Mouse (Mus musculus) adrenal gland, postnatal 25 days (tissue): ENCODE measurements around the gene Dus3l. TPM values are rescaled to one million over a fixed set of nuclear protein-coding genes. Genes with fewer than 3 reads are reported as not detected.

Experiments used
- DNase-seq: peaks from one replicate; pipeline ENCODE4 v3.0.0; 2021; ENCODE audit warnings: mixed read lengths
- total RNA-seq: library from RNA; stranded (reverse); gene quantifications from 2 replicates; pipeline ENCODE4 v1.2.3, GENCODE M21; 2021

Dus3l gene
- total RNA-seq, 1 experiment from 2014 or later = 41.9 TPM

DNA sequence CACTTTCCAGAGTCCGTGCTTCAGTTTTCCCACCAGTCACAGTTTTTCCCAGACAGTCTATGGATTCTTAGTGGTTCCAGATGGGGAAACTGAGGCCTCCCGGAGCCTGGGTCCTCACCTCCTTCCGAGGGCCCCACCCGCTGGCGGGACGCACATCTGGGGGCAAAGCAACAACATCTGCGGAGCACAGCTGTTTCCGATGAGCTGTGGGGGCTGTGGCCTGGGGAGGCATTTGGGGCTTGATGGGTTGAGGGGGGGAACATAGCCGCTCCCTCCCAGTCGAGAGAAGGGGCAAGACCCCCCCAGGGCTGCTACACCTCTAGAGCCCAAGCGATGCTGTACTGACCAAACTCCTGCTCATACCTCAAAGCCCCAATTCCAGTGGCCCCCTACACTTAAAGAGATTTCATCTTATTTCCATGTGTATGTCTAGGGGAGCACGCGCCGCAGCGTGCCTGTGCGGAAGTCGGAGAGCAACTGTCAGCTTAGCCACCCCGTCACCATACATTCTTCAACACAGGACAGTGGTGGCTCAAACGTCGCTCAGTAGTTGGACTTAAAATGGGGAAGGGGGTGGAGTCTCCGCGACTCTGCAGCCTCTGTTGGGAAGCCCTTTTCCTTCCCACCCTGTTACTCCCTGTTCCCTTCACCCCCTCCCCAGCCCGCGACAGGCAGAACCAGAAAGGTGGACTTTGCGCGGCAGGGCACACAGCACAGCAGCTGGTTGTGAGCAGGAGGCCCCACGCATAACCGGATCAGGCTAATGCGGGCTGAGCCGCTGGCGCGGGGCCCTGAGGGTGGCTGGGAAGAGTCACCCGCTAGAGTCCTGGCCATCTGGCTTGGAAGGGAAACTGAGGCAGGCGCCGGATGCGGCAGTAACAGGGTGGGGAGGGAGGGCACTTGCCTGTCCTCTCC, 10.0 kb upstream of the Dus3l start:
- no peak for DNase-seq

DNA sequence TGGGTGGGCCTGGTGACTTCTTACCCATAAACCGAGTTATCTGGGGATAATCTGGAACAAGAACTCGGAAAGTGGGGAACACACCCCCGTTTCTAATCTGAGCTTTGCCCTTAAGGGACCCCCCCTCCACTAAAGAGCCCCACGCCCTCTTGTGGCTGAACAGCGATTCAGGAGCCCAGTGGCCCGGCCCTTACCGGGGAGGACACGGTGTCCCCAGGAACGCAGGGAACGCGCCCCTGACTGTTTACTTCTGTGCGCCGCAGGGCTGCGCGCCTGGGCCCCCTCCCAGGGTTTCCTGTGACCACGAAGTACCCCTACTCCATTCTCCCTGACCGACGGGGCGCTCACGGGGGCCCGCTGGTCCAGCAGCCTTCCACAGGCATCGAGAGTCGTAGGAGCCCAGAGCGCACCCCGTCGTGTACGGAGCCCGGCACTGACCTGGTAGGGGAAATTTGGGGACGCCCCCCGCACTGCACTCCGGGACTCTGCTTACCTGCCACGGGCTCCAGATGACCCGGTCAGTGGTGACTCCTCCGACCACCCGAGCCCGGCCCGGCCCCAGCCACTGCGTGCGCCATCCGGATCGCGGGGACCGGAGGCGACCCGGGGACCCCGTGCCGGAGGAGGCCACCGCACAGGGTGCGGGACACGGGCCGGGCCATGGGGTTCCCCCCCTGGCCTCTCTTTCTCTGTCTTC, 7.7 kb upstream of the Dus3l start:
- peak; percentile 53 for DNase-seq

DNA sequence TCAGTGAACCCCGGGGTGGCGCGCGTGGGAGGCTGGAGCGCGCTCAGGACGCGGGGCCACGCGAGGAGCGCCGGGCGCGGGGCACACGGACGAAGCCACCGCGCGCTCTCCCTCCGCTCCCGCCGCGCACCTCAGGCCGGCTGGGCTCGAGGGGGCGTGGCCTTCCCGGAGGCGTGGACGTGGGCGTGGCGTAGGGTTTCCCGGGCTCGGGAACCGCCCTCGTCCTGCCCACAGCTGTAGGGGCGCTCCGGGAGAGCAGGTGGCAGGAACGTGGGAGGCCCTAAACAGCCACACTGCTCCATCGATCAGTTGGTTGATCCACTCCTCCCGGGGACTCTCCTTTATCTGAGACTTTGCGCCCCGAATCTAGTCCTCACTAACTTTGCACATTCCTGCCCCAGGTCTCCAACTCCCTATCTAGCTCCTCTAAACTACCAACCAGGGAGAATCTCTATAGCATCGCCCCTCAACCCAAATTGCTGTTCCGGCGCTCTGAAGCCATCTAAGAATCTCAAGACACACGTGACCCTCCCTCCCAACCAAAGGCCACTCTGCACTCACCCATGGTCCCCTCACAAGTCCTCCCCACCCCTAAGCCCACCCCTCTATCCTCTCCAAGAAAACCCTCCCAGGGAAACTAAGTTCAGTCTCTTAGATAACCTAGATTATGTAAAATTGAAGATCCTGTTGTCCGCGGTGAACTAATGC, 7.0 kb upstream of the Dus3l start, which contains the start of gene Nrtn:
Nrtn (minus strand) TSS at position 115 of the 708 bp plus-strand sequence.
- DNase-seq = peak; percentile 94

DNA sequence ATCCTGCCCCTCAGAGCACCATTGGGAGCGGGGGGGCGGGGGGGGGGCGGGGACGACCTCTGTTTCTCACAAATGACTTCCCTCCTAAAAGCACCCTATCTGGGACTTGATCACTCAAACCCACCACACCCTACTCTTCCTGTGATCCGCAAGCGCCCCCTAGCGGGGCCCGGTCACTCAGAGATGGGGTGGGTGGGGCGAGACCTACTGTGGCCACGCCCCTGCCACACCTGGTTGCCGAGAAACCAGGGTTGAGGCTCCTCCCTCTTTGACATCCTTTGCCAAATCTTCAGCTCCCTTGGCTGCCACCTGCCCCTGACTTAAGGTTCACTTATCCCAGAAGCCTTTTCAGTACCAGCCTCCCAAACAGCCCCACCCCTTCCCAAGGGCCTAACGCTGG, 6.4 kb upstream of the Dus3l start:
- peak; percentile 71 for DNase-seq

DNA sequence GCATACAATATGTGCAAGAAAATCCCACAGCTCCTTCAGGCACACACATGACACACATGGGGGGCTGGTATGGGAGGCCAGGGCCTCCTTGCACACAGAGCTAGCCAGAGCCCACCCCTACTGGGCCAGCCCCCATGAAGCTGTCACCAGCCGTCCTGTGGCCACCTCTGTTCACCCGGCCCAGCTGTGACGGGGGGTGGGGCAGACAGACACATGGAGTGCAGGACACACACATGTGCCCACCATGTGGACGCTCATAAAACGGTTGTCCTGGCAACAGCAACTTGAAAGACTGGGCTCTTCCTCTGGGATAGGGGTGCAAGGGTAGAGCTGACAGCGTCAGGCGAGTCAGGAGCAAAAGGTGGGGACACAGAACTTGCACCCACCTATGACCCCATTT, 5.3 kb upstream of the Dus3l start:
- no peak for DNase-seq

DNA sequence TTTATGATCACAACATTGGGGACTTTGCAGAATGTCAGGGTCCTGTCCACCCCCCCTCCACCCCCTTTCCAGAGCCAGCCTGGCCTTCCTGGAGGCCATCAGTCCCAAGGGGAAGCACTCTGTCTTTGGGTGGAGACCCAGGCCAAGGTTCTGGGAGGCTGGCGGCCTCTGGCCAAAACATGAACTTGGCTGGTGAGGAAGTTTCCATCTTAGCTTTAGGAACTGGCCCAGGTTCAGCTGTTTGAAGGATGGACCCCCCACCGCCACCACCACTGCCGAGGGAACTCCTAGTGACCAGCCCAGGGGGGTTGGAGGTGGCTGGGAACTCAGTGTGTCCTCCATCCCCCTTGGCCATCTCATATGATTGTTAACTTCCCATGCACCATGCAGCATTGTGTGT, 3.5 kb upstream of the Dus3l start:
- DNase-seq = no peak

DNA sequence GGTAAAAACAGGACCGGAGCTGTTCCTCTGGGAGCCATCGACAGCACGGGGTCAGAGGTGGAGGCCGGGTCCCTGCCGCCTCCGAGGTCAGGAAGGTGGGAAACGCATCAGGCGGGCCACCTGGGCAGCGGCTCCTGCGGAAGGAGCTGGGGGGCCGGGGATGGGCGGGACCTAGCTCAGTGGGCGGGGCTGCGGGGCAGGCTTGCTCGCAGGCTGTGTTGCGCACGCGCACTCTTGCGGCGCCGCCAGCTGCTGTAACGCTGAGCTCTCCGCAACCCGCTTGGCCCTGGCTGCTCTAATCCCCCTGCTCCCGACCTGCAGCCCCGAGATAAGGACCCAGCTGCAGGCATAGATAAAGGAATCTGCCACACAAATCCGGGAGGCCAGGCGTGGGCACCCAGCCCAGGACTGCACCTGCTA, 2.6 kb upstream of the Dus3l start:
- DNase-seq = peak; percentile 93

DNA sequence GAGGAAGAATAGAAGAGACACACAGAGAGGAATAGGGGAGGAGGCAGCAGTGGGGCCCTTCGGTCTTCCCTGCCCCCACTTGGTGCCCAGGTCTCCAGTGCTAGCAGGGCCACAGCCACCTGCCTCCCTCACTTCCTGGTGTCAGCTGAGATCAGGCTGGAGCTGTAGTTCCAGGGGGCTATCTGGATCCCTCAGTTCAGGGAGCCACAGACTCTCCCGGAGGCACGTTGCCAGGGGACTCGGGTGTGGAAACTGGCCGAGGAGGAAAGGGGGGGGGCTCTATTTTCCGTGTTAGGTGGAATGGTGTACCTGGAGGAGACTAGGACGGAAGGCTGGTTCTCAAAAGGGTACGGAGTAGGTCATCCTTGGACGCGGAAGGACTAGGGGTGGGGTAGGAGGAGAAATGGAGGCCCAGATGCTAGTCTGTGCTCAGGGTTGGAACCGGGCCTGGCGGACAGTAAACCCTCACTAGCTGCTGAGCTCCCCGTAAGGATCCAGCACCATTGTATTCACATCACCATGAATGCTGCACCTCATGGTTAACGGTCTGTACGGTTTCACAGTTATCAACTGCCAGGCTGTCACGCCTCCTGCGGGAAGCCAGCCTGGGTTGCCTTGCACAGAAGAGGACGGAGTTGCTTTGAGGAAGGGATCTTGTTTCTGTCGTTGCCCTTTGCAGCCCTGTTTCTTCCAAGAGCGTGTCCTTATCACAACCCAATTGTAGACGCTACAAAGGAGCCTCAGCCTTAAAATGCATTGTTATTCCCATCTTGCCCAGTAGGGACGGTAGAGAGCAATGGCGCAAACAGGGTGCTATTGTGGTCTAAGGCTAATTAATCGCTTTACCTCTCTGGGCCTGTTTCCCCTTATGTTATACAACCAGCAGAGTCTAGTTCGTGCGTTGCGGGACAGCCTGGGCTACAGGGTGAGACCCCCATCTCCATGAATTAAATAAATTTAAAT, 1.5 kb upstream of the Dus3l start:
- DNase-seq = no peak

DNA sequence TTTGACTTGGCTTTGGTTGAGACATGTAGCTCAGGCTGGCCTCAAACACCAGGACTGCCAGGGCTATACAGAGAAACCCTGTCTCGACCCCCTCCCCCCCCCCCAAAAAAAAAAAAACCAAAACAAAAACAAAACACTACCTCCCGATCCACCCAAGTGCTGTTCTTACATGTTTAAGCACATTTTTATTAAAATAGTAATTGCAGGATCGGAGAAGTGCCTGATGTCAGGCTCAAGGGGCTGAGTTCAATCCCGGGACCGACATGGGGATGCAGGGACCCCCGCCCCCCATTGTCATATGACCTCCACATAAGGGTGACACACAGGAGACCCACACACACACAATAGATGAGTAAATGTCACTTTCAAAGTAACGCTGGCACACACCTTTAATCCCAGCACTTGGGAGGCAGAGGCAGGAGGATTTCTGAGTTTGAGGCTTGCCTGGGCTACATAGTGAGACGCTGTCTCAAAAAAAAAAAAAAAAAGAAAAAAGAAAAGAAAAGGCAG, 761 bp upstream of the Dus3l start:
- no peak for DNase-seq

DNA sequence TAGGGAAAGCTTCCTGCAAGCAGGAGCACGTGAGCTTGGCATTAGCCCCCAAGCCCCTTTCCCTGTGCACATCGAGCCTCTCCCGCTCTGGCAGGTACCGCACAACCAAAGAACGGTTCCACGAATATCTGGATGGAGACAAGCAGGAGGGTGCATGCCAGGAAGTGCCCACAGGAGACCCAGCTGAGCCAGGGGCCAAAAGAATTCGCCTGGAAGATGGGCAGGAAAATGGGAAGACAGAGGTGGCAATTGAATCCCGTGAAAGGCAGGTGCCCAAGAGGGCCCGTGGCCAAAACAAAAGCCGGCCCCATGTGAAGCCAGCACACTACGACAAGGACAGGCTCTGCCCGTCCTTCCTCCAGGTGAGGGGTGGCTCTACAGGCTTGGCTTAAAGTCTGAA, 874 bp downstream of the Dus3l start:
- DNase-seq = no peak

DNA sequence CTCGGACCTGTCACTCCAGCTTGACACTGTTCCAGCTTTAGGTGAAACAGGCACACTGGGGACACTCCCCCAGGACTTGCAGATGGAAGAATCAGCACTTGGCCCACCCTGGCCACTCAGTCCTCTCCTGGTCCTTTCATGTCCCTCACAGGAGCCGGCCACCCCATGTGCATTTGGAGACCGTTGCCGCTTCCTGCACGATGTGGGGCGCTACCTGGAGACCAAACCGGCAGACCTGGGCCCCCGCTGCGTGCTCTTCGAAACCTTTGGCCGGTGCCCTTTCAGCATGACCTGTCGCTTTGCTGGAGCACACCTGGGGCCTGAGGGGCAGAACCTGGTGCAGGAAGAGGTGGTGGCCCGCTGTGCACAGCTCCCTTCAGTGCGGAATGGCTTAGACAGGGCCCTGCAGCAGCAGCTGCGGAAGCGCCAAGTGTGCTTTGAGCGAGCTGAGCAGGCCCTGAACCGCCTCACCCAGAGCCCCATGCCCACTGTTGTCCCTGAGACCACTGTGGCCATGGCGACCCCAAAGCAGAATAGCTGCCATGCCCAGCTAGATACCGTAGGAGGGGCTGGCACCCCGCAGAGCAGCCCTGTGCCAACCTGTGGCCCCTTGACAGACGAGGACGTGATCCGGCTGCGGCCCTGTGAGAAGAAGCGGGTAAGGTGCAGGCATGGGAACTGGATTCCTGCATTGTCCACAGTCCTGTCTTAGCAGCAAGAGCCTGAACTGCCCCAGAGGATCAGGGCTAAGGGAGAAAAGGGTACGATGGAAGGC, 2.3 kb downstream of the Dus3l start:
- no peak for DNase-seq

DNA sequence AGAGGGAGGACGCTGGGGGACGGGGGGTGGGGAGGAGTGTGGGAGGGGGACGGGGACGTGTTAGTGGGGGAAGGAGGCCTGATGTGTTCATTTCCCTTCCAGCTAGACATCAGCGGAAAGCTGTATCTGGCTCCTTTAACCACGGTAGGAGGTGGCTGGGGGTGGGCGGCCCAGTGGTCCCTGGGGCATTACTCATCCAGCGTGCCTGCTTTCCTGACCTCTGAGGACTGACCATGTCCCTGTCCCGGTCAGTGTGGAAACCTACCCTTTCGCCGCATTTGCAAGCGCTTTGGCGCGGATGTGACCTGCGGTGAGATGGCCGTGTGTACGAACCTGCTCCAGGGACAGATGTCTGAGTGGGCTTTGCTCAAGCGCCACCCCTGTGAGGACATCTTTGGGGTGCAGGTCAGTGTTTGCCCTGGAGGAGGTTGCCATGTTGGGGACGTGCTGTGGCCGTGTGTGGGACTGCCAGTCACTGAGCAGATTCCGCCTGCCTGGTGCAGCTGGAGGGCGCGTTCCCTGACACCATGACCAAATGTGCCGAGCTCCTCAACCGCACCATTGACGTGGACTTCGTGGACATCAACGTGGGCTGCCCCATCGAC, 3.1 kb downstream of the Dus3l start:
- no peak for DNase-seq

DNA sequence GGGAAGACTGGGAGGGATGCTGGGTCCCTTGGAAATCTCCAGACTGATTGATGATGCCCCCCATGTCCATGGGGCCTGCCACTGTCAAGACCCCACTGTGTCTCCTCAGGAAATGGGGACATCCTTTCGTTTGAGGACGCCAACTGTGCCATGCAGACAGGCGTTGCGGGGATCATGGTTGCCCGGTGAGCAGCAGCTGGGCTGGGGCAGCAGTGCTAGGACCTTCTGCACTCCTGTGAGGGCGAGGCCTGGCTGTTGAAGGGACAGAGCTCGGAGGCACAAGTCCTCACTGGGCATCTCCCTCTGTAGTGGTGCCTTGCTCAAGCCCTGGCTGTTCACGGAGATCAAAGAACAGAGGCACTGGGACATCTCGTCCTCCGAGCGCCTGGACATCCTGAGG, 4.4 kb downstream of the Dus3l start:
- no peak for DNase-seq

DNA sequence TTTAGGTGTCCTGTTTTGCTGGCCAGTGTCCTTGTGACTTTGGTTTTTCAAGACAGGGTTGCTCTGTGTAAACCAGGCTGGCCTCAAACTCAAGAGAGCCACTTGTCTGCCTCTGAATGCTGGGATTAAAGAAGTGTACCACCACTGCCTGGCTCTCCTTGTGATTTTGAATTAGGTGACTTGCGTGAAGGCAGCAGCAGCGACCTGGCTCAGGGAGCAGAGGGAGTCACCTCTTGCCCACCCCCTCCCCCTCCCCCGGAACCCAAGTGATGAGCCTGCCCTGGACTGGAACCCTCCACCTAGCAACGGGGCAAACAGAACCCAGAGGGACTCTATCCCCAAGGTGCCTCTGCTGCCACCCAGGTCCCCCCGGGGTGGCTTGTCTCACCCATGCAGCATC, 5.4 kb downstream of the Dus3l start, which contains the start of gene Prr22:
Prr22 (plus strand) TSS at position 301 of the 400 bp plus-strand sequence.
- no peak for DNase-seq

DNA sequence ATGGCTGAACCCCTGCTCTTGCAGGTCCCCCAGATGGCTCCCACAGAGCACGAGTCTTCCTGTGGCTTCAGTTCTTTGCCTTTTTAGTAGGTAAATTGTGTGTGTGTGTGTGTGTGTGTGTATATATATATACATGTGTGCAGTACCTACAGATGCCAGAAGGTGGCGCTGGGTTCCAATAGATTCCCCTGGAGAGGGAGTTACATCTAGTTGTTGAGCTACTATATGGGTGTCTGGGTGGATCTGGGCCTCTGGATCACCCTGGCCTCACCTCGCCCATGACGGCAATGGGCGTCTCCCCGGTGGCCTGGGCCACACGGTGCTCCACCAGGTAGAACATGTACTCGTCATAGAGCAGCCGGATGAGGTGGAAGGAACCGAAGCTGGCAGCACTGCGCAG, 13.0 kb downstream of the Dus3l start:
- no peak for DNase-seq

DNA sequence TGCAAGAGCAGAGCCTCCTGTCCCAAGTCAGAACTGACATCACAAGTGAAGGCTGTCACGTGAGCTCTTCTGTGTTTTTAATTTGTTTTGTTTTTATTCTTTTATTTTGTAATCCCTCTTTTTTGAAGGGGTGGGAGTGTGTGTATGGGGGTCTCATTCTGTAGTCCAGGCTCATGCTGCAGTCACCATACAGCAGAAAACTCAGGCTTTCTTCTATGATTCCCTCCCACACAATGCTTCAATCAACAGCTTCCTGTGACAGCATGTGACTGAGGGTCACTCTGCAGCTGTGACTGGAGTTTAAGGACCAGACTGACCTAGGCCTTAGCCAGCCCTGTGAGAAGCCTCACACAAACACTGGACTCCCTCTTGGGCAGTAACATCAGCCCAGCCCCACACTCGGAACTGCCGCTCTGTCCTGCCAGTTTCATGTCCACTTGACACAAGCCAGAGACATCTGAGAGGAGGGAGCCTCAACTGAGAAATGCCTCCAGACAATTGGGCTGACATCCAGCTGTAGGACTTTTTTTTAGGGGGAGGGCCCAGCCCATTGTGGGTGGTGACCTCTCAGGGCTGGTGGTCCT, 14.3 kb downstream of the Dus3l start:
- DNase-seq = no peak

DNA sequence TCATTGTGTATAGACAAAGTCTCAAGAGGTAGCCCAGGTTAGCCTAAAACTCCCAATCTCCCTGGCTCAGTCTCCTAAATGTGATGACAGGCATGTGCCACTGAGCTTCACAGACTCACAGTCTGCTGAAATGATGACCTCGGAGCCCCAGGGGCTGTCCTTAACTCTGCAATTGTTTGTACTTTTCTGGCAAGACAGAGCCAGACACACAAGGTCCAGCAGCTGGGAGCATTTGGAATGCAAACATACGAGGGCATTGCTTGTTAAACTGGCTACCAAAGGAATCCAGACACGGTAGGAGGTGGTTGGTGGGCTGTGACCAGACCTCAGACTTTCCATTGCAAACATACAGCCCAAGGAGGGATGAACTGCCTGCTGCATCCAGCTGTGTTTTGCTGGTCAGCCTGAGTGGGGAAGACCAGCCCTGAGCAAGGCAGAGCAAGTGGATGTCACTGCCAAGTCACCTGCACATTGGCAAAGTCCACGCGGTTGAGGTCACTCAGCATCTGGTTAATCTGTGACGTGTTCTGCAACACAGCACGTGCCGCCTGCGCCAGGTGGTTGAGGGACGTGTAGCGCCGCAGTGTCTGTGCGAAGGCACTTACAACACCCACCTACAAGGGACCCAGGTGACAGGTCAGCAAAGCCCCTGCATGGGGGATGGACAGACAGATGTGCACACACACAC, 15.9 kb downstream of the Dus3l start:
- no peak for DNase-seq

DNA sequence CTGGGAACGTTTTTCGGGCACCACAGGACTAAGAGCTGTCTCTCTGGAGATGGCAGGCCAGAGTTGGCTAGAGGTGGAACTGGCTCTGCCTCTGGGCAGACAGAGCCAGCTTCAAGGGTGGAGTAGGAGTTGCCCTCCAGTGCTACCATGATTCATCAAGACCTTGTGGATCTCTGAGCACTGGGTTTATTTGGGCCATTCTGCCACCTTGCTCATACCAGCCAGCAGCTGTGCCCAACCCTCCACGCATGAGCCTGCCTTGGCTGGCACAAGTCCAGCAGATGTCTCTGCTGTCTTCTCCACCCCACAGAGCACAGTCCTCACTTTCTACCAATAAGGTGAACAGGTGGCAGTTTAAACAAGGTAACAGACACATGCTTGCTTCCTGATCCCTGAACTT, 24.3 kb downstream of the Dus3l start:
- DNase-seq = peak; percentile 61

DNA sequence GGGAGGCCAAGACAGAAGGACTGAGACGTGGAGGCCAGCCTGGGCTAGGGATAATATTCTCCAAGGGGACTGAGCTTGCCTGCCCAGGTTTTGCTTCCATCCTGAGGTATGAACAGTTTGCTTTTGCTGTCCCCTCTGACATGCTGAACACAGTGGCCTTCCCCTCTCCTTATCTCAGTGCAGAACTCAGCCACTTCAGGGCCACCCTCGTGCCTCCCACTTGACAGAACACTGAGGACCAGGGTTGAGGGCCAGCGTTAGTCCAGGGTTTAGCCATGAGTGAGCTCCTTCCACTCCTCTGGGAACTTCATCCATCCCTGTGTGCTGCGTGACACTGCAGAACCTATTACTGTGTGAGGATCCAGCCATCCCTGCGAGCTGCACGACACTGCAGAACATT, 24.7 kb downstream of the Dus3l start:
- DNase-seq = no peak
